Mouse (Mus musculus) lung, postnatal 0 days (tissue): ENCODE measurements around the gene Cmss1.

ENCODE experiments used
- CTCF ChIP-seq: IDR thresholded peaks from 2 replicates; pipeline ENCODE4 v1.5.1; 2016; ENCODE audit warnings: antibody characterized with exemption, mild to moderate bottlenecking
- EP300 ChIP-seq: IDR thresholded peaks from 2 replicates; pipeline ENCODE4 v1.6.1; 2016; ENCODE audit warnings: antibody characterized with exemption, mild to moderate bottlenecking, control low read depth

GRCm38 (mm10) chr16:57478451-57478850 lies 128.2 kb downstream of the Cmss1 start:
- TF ChIP-seq CTCF (no peak), EP300 (no peak)
